Mouse (Mus musculus): Measurements from ENCODE around the gene Fmod.

DNA sequence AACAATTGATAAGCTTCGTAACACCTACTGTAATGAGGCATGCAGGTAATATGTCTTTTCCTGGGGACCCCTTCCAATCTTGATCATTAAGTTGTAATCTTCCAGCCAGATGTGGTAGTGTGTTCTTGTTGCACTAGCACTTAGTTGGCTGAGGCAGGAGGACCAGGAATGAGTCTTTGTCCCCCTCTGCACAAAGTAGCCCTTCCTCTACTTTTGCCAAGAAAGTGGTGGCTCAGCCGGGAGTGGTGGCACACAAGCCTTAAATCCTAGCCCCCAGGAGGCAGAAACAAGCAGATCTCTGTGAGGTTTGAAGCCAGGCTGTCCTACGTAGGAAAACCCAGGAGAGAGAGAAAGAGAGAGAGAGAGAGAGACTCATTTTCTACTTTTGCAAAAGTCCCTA is 24.9 kb downstream of the Fmod start:
- TF ChIP-seq ZNF384 (IDR thresholded peaks at IDR 0.05; ENCODE audit: low read depth, low read length) (no peak), ZC3H11A (IDR thresholded peaks at IDR 0.05; ENCODE audit: borderline replicate concordance, low read depth, low read length) (no peak), HCFC1 (IDR thresholded peaks at IDR 0.05; ENCODE audit: borderline replicate concordance, insufficient read depth, low read length) (no peak), CHD2 (IDR thresholded peaks at IDR 0.05; ENCODE audit: low read depth, low read length) (no peak)

Measured in ES-E14 (cell line).